Mouse (Mus musculus) hindbrain, embryonic 11.5 days (tissue): ENCODE measurements around the gene Stard8. TPM values are rescaled to one million over a fixed set of nuclear protein-coding genes. Genes with fewer than 3 reads are reported as not detected.

Experiments used
- polyA plus RNA-seq: library from polyadenylated mRNA; unstranded; fragments of >200 nt; fragmentation: Nextera tagmentation; extraction: Ambion mirVana; gene quantifications from 2 replicates; pipeline ENCODE4 v1.2.1, GENCODE M21; 2014

Gene Stard8
- polyA plus RNA-seq, 1 experiment from 2014 or later = 10.1 TPM

Other genes starting within 250 kb of the Stard8 start
- gene Ophn1, start 112.2 kb upstream of the Stard8 start, polyA plus RNA-seq = 21.5 and 27.2 TPM in 2 replicates
- 21.3 and 25.1 TPM in 2 replicates for gene Yipf6, start 66.9 kb upstream of the Stard8 start, polyA plus RNA-seq
- 35.5 and 37.8 TPM in 2 replicates for gene Efnb1, start 132.9 kb downstream of the Stard8 start, polyA plus RNA-seq